Mouse (Mus musculus): ENCODE measurements around the gene Trim16.

DNA sequence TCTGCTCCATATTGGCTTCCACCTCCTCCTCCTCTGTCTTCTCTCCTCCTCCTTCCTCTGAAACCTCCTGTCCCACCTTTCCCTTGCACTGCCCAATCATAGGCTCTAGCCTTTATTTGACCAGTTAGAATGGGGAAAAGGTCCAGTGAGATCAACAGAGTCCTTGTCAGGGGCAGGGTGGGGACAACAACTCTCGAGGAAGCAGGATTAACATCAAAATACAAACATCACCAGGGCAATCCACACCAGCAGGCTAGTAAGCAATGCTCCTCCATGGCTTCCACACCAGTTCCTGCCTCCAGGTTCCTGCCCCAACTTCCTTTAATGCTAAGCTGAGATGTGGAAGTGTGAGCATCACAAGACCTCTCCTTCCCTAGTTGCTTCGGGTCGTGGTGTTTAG, 25.7 kb downstream of the Trim16 start:
- TF ChIP-seq CTCF (conservative IDR thresholded peaks at IDR 0.05; ENCODE audit: insufficient read depth, insufficient read length, low read depth, low read length) (no peak), POLR2A (IDR thresholded peaks at IDR 0.05; ENCODE audit: low read depth, low read length) (no peak)

Measured in kidney, adult 2 months (tissue).